12 mouse cellular contexts compared by ENCODE assay signal in the genomic region with DNA sequence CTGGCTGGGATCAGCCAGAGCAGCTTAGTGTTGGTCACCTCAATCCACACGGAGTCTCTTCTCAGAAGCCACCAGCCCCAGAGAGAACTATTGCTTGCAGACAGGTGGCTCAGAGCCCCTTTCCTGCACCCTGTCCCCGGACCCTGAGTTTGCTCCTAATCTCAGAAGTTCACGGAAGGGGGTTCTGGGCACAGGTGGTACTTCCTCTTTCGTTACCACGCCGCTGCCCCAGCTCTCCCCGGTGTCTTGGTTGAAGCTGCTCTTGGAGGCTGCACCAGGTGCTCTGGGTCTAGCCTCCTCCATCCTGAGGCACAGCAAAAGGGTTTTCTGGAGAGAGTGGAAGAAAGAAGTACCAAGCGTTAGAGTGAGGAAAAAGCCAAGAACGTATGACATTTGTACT.
"Had no signal": no experiment of that assay in that cellular context is flagged by ENCODE, and none has a peak within 500 bp of the region (broad histone marks: within the 10 kb centered on the region; RNA-seq: fewer than 3 reads in every experiment).

No protein-coding gene starts in this region.

- H3K36me3 ChIP-seq: limb, embryonic 15.5 days; liver, embryonic 12.5 days; lung, embryonic 15.5 days; midbrain, embryonic 15.5 days; neural tube, embryonic 12.5 days had no signal

- H3K27ac ChIP-seq: kidney, postnatal 0 days; limb, embryonic 15.5 days; liver, embryonic 12.5 days; lung, embryonic 15.5 days; macrophage; midbrain, embryonic 15.5 days; neural tube, embryonic 12.5 days had no signal

- H3K4me3 ChIP-seq: limb, embryonic 15.5 days; liver, embryonic 12.5 days; lung, embryonic 15.5 days; megakaryocyte, embryonic 14.5 days; midbrain, embryonic 15.5 days; neural tube, embryonic 12.5 days had no signal

- DNase-seq: kidney, adult 9 months; kidney, postnatal 36 days; lung, postnatal 14 days; retina, postnatal 1 day had no signal

- H3K4me1 ChIP-seq: lung, embryonic 15.5 days; midbrain, embryonic 15.5 days; neural tube, embryonic 12.5 days had no signal

- H3K27me3 ChIP-seq: limb, embryonic 15.5 days; liver, embryonic 12.5 days; lung, embryonic 15.5 days; midbrain, embryonic 15.5 days; neural tube, embryonic 12.5 days had no signal
